Comparison of ENCODE assay signal across 8 mouse cellular contexts in the genomic region with DNA sequence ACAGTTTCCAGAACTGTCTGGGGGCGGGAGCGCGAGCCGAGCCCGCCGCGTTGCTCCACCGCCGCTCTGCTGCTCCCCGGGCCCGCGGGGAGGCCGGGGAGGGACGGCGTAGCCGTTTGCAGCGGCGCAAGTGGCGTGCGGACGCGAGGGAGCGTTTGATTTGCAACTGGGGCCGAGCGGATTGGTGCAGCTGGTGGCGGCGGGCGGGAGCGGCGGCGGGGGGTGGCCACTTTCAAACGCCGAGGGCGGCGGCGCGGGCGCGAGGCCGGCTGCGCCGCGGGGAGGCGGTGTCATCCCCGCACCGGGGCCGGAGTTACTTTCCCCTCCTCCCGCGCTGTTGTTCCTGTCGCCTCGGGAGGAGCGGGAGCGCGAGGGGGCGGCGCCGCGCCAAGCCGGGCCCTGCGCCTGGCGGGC. TPM values are rescaled to one million over a fixed set of nuclear protein-coding genes. Genes with fewer than 3 reads are reported as not detected.
DNase-seq lines count a peak whose midpoint lies in the region; ATAC-seq lines count a peak whose summit lies in the region.

No protein-coding gene starts in this region.

- peak overlapping the region; percentile 65 for H3K4me3 ChIP-seq in intestine, embryonic 14.5 days (ENCODE audit: low read depth, low read length)

- ATAC-seq in intestine, embryonic 14.5 days (replicated peaks; ENCODE audit: low FRiP score, low TSS enrichment, low read depth), result peak; percentile 61
- ATAC-seq in megakaryocyte-erythroid progenitor cell, adult 5-6 weeks (replicated peaks; ENCODE audit: low FRiP score, low TSS enrichment, poor library complexity, severe bottlenecking), result peak; percentile 60

- under 1% methylated on average over 35 of the region's 61 CpGs for WGBS in intestine, embryonic 14.5 days

- intact Hi-C loops in gastrocnemius, postnatal 14 days (cut with DNase I; ENCODE audit: low total_unique reads), result loop anchor here (10.0 kb wide), 1 partner anchor 611 kb away; no protein-coding TSS in a partner anchor
- intact Hi-C loops in left cerebral cortex, postnatal 14 days (cut with DNase I), result loop anchor here (2.0 to 10.0 kb wide), 4 partner anchors 161 to 483 kb away; partner anchors contain the start of gene Pgrmc2

- H3K4me1 ChIP-seq in intestine, embryonic 14.5 days (replicated peaks; ENCODE audit: control insufficient read depth, insufficient read depth, low read length), result no peaks in the 10 kb centered on the region

- no peaks in the 10 kb centered on the region for H3K9me3 ChIP-seq in intestine, embryonic 14.5 days (ENCODE audit: control insufficient read depth, low read length)

- peak; percentile 82 for DNase-seq in adipocyte (ENCODE audit: low spot score)
- DNase-seq in embryo, embryonic 10 days (ENCODE audit: low spot score), result peak; percentile 83
- peak; percentile 90 for DNase-seq in gastrocnemius, postnatal 14 days
- peak; percentile 85 for DNase-seq in intestine, embryonic 14.5 days (ENCODE audit: low spot score)
- DNase-seq in left cerebral cortex, postnatal 14 days (ENCODE audit: low spot score in 2 of 2), result peak; percentile 84 to 88
- DNase-seq in right cerebral cortex, postnatal 25 days, result peak; percentile 91
- DNase-seq in urinary bladder, postnatal 36 days (ENCODE audit: low spot score in 2 of 2), result peak; percentile 63 to 86

- peak overlapping the region; percentile 95 for H3K27ac ChIP-seq in intestine, embryonic 14.5 days (ENCODE audit: low read depth)

- no peaks in the 10 kb centered on the region for H3K27me3 ChIP-seq in intestine, embryonic 14.5 days (replicated peaks; ENCODE audit: control insufficient read depth, insufficient read depth, low read length)

- H3K36me3 ChIP-seq in intestine, embryonic 14.5 days (ENCODE audit: control insufficient read depth, insufficient read depth, low read length), result no peaks in the 10 kb centered on the region

- peak overlapping the region; percentile 88 for H3K9ac ChIP-seq in intestine, embryonic 14.5 days (ENCODE audit: low read length)

- H3K4me2 ChIP-seq in intestine, embryonic 14.5 days (ENCODE audit: low read length), result peak overlapping the region; percentile 88

RNA-seq across cellular contexts. Expression of gene Jade1, which starts 9.9 kb away (rescaled TPM):
- total RNA-seq in gastrocnemius, postnatal 14 days (2021), result 10 to 100 TPM; 16.4 to 22.3 TPM
- 20.0 and 21.0 TPM in 2 replicates for polyA plus RNA-seq in intestine, embryonic 14.5 days (2014; fragmentation: Nextera tagmentation; extraction: Ambion mirVana)
- 10 to 100 TPM; 28.6 to 30.1 TPM for total RNA-seq in left cerebral cortex, postnatal 14 days (2021)
- total RNA-seq in megakaryocyte-erythroid progenitor cell, adult 5-6 weeks (2014; fragmentation: Nextera tagmentation), result 29.8 and 38.0 TPM in 2 replicates
- 36.1 and 36.3 TPM in 2 replicates for total RNA-seq in megakaryocyte-erythroid progenitor cell, adult 5-6 weeks (2017)

Comparison
In these comparisons a context has a peak if more than half of its experiments do, and no peak if none do; other contexts are left out.
1. Peak in every context shown above with its lines: DNase-seq, ATAC-seq, H3K4me3 ChIP-seq and H3K27ac ChIP-seq.